Mouse (Mus musculus) ES-E14 (cell line): ENCODE data around the gene Rbm7.

Experiments used
- CHD2 ChIP-seq: IDR thresholded peaks from 2 replicates; pipeline ENCODE4 v1.6.1; 2014; ENCODE audit warnings: mild to moderate bottlenecking, low read depth, low read length, inconsistent platforms
- HCFC1 ChIP-seq: IDR thresholded peaks from 2 replicates; pipeline ENCODE4 v1.6.1; 2012; ENCODE audit warnings: low read length, inconsistent platforms, borderline replicate concordance; ENCODE audit not compliant: insufficient read depth
- MAFK ChIP-seq: IDR thresholded peaks from 2 replicates; pipeline ENCODE4 v1.6.1; 2014; ENCODE audit warnings: mild to moderate bottlenecking, low read depth, low read length, inconsistent platforms; ENCODE audit not compliant: insufficient read depth
- ZC3H11A ChIP-seq: IDR thresholded peaks from 2 replicates; pipeline ENCODE4 v1.6.1; 2012; ENCODE audit warnings: low read depth, mild to moderate bottlenecking, inconsistent platforms, low read length, borderline replicate concordance
- ZNF384 ChIP-seq: IDR thresholded peaks from 2 replicates; pipeline ENCODE4 v1.6.1; 2012; ENCODE audit warnings: low read depth, low read length, inconsistent platforms

- TF ChIP-seq HCFC1: no peak
- no peak for TF ChIP-seq ZNF384
- no peak for TF ChIP-seq ZC3H11A
- TF ChIP-seq CHD2: no peak
- TF ChIP-seq MAFK: no peak
Measured at GRCm38 (mm10) chr9:48476236-48477165, 18.6 kb downstream of the Rbm7 start.
